Mouse (Mus musculus): ENCODE results near the gene Dctpp1. TPM values are rescaled to one million over a fixed set of nuclear protein-coding genes. Genes with fewer than 3 reads are reported as not detected.
A peak's percentile ranks its signal among the peaks of the same experiment; 100 is the strongest.

The Dctpp1 gene
- polyA plus RNA-seq, 1 experiment from 2014 or later, result 254 TPM

- no peak overlapping the region for H3K4me3 ChIP-seq (ENCODE audit: low read depth, low read length)
- no peak overlapping the region for H3K27ac ChIP-seq (ENCODE audit: low read depth, low read length)
- H3K9me3 ChIP-seq (ENCODE audit: control insufficient read depth, low read length), result peaks cover 10% of the 10 kb centered on the region
- 63% methylated on average over 1 of the region's 1 CpGs for WGBS
- no peak overlapping the region for H3K9ac ChIP-seq (ENCODE audit: low read length)
- ATAC-seq (ENCODE audit: low FRiP score) (no peak), DNase-seq (ENCODE audit: low spot score, missing footprints) (peak; percentile 76)
- no peaks in the 10 kb centered on the region for H3K36me3 ChIP-seq (ENCODE audit: control insufficient read depth, insufficient read depth, low read length)
- H3K4me1 ChIP-seq (ENCODE audit: control insufficient read depth, insufficient read depth, low read length), result no peaks in the 10 kb centered on the region
- no peaks in the 10 kb centered on the region for H3K27me3 ChIP-seq (ENCODE audit: control insufficient read depth, insufficient read depth, low read length)
- H3K4me2 ChIP-seq, result no peak overlapping the region
These were observed 27.4 kb upstream of the Dctpp1 start for GRCm38 (mm10) chr7:127287940-127288339.

- 85% methylated on average over 8 of the region's 10 CpGs for WGBS
- no peak overlapping the region for H3K4me3 ChIP-seq (ENCODE audit: low read depth, low read length)
- no peak overlapping the region for H3K27ac ChIP-seq (ENCODE audit: low read depth, low read length)
- no peaks in the 10 kb centered on the region for H3K4me1 ChIP-seq (ENCODE audit: control insufficient read depth, insufficient read depth, low read length)
- H3K9ac ChIP-seq (ENCODE audit: low read length), result no peak overlapping the region
- no peak overlapping the region for H3K4me2 ChIP-seq
- no peaks in the 10 kb centered on the region for H3K36me3 ChIP-seq (ENCODE audit: control insufficient read depth, insufficient read depth, low read length)
- no peak for DNase-seq (ENCODE audit: low spot score, missing footprints)
- ATAC-seq (ENCODE audit: low FRiP score), result no peak
- H3K27me3 ChIP-seq (ENCODE audit: control insufficient read depth, insufficient read depth, low read length), result no peaks in the 10 kb centered on the region
- H3K9me3 ChIP-seq (ENCODE audit: control insufficient read depth, low read length), result peaks cover 10% of the 10 kb centered on the region
These were observed 24.6 kb upstream of the Dctpp1 start for GRCm38 (mm10) chr7:127285154-127285553.

- ATAC-seq (ENCODE audit: low FRiP score) (no peak), DNase-seq (ENCODE audit: low spot score, missing footprints) (peak; percentile 39)
- no peaks in the 10 kb centered on the region for H3K27me3 ChIP-seq (ENCODE audit: control insufficient read depth, insufficient read depth, low read length)
- H3K36me3 ChIP-seq (ENCODE audit: control insufficient read depth, insufficient read depth, low read length), result no peaks in the 10 kb centered on the region
- peaks cover 3% of the 10 kb centered on the region; the same call in 1 of the 2 replicates for H3K9me3 ChIP-seq (ENCODE audit: control insufficient read depth, low read length)
- H3K4me2 ChIP-seq, result no peak overlapping the region
- H3K27ac ChIP-seq (ENCODE audit: low read depth, low read length), result no peak overlapping the region
- WGBS, result 89% methylated on average over 2 of the region's 2 CpGs
- H3K9ac ChIP-seq (ENCODE audit: low read length), result no peak overlapping the region
- H3K4me1 ChIP-seq (ENCODE audit: control insufficient read depth, insufficient read depth, low read length), result no peaks in the 10 kb centered on the region
- H3K4me3 ChIP-seq (ENCODE audit: low read depth, low read length), result no peak overlapping the region
These were observed 21.7 kb upstream of the Dctpp1 start for GRCm38 (mm10) chr7:127282190-127282589.

DNA sequence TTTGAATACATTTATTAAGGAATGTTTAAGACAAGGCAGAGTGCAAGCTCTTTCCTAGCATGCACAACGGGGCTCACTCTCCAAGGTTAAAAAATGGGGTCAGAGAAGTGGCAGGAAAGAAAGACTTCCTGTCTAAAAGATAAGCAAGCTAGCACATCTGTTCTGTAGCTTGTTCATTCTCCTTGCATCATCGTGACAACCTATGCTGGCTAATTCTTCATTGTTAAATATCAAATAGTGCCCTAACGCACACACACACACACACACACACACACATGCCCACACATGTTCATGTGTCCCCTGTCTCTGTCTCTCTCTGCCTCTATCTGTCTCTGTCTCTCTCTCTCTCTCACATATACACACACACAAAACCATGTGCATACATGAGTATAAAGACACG is 20.6 kb upstream of the Dctpp1 start:
- no peaks in the 10 kb centered on the region for H3K9me3 ChIP-seq (ENCODE audit: control insufficient read depth, low read length)
- no peak overlapping the region for H3K27ac ChIP-seq (ENCODE audit: low read depth, low read length)
- no peak overlapping the region for H3K4me2 ChIP-seq
- no peaks in the 10 kb centered on the region for H3K27me3 ChIP-seq (ENCODE audit: control insufficient read depth, insufficient read depth, low read length)
- H3K4me3 ChIP-seq (ENCODE audit: low read depth, low read length), result no peak overlapping the region
- DNase-seq (ENCODE audit: low spot score, missing footprints) (peak; percentile 10), ATAC-seq (ENCODE audit: low FRiP score) (no peak)
- H3K36me3 ChIP-seq (ENCODE audit: control insufficient read depth, insufficient read depth, low read length), result no peaks in the 10 kb centered on the region
- H3K4me1 ChIP-seq (ENCODE audit: control insufficient read depth, insufficient read depth, low read length), result no peaks in the 10 kb centered on the region
- no peak overlapping the region for H3K9ac ChIP-seq (ENCODE audit: low read length)
- 75% methylated on average over 4 of the region's 4 CpGs for WGBS

DNA sequence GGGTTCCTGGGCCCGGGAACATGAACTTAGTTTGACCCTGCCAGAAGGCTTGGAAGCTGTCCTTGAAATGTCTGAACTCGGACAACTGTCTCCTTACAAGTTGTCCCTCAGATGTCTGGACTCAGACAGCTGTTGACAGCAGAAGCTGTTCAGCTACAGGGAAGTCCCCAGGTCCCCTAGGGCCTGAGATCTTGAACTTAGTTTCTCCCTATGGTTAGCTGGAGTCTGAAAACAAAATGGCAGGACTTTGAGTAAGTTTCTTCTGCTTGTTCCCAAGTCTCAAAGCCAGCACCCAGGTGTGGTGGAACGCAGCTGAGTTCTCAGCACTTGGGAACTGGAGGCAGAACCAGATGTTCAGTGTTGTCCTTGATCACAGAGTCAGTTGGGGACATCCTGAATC is 19.6 kb upstream of the Dctpp1 start:
- Histone ChIP-seq H3K27ac (ENCODE audit: low read depth, low read length) (no peak overlapping the region), H3K4me3 (ENCODE audit: low read depth, low read length) (no peak overlapping the region), H3K9ac (ENCODE audit: low read length) (no peak overlapping the region), H3K9me3 (ENCODE audit: control insufficient read depth, low read length) (no peaks in the 10 kb centered on the region), H3K4me1 (ENCODE audit: control insufficient read depth, insufficient read depth, low read length) (no peaks in the 10 kb centered on the region), H3K4me2 (no peak overlapping the region), H3K36me3 (ENCODE audit: control insufficient read depth, insufficient read depth, low read length) (no peaks in the 10 kb centered on the region), H3K27me3 (ENCODE audit: control insufficient read depth, insufficient read depth, low read length) (no peaks in the 10 kb centered on the region)
- ATAC-seq (ENCODE audit: low FRiP score), result no peak
- peak; percentile 41 for DNase-seq (ENCODE audit: low spot score, missing footprints)
- 78% methylated on average over 3 of the region's 3 CpGs for WGBS

- Histone ChIP-seq H3K36me3 (ENCODE audit: control insufficient read depth, insufficient read depth, low read length) (no peaks in the 10 kb centered on the region), H3K4me2 (no peak overlapping the region), H3K9me3 (ENCODE audit: control insufficient read depth, low read length) (no peaks in the 10 kb centered on the region), H3K4me3 (ENCODE audit: low read depth, low read length) (no peak overlapping the region), H3K27ac (ENCODE audit: low read depth, low read length) (no peak overlapping the region), H3K27me3 (ENCODE audit: control insufficient read depth, insufficient read depth, low read length) (no peaks in the 10 kb centered on the region), H3K9ac (ENCODE audit: low read length) (no peak overlapping the region), H3K4me1 (ENCODE audit: control insufficient read depth, insufficient read depth, low read length) (peaks cover 3% of the 10 kb centered on the region)
- WGBS, result 20% methylated on average over 8 of the region's 8 CpGs
- DNase-seq (ENCODE audit: low spot score, missing footprints) (peak; percentile 86), ATAC-seq (ENCODE audit: low FRiP score) (no peak)
These were observed 17.8 kb upstream of the Dctpp1 start for GRCm38 (mm10) chr7:127278311-127278710.

- Histone ChIP-seq H3K9me3 (ENCODE audit: control insufficient read depth, low read length) (no peaks in the 10 kb centered on the region), H3K4me3 (ENCODE audit: low read depth, low read length) (no peak overlapping the region), H3K4me2 (no peak overlapping the region), H3K4me1 (ENCODE audit: control insufficient read depth, insufficient read depth, low read length) (peaks cover 11% of the 10 kb centered on the region), H3K9ac (ENCODE audit: low read length) (no peak overlapping the region), H3K27me3 (ENCODE audit: control insufficient read depth, insufficient read depth, low read length) (no peaks in the 10 kb centered on the region), H3K36me3 (ENCODE audit: control insufficient read depth, insufficient read depth, low read length) (0 out of 2 replicates have a peak, but pooled peaks cover under 1% of the 10 kb centered on the region), H3K27ac (ENCODE audit: low read depth, low read length) (no peak overlapping the region)
- WGBS, result 75% methylated on average over 5 of the region's 5 CpGs
- no peak for ATAC-seq (ENCODE audit: low FRiP score)
- peak; percentile 44 for DNase-seq (ENCODE audit: low spot score, missing footprints)
These were observed 16.0 kb upstream of the Dctpp1 start for GRCm38 (mm10) chr7:127276519-127276961.

DNA sequence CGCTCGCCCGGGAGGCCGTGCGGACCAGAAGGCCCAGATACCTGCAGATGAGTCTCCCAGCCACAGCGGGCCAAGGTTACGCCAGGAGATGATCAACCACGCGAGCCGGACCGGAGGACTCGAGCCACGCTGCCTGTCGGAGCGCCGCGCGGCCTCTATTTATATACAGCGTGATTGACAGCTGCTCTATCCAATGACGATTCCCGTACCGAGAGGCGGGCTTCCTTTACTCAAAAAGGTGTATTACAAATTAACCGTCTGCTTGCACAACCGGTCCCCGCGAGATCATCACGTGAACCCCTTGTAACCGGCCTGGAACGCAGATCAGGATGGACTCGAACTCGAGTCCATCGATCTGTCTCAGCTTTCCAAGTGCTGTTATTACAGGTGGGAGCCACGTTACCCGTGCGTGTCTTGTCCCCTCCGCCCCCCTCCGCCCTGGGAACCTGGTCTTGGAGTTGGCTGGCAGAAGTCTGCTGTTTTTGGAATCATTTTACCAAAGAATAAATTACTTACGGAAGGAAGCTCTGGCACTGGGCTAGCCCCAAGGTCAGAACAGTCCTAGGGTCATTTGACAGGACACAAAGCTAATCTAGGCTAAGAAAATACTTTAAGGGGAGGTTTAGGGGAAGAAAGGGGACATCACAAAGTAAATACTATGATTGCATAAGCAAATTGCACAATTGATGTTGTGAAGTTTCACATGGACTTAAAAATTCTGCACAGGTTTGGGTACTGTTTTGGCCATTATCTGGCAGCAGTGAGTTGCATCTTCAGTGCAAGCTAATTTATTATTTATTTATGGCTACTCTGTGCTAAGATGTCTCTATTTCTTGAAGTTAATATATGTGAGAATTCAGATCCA is 13.6 kb upstream of the Dctpp1 start, which contains the start of gene Sephs2:
Sephs2 (minus strand) TSS at position 131 of the 865 bp plus-strand sequence.
- 3% methylated on average over 39 of the region's 39 CpGs for WGBS
- ATAC-seq (ENCODE audit: low FRiP score), result peak; percentile 90

More for the DNA sequence above, 13.6 kb upstream of the Dctpp1 start, which contains the start of gene Sephs2:
- Histone ChIP-seq H3K36me3 (ENCODE audit: control insufficient read depth, insufficient read depth, low read length) (0 out of 2 replicates have a peak, but pooled peaks cover 3% of the 10 kb centered on the region), H3K4me2 (peak within 1 kb of the TSS; percentile 97), H3K4me1 (ENCODE audit: control insufficient read depth, insufficient read depth, low read length) (peaks cover 11% of the 10 kb centered on the region), H3K9me3 (ENCODE audit: control insufficient read depth, low read length) (no peaks in the 10 kb centered on the region), H3K27me3 (ENCODE audit: control insufficient read depth, insufficient read depth, low read length) (no peaks in the 10 kb centered on the region), H3K27ac (ENCODE audit: low read depth, low read length) (peak within 1 kb of the TSS; percentile 50), H3K9ac (ENCODE audit: low read length) (peak within 1 kb of the TSS; percentile 89), H3K4me3 (ENCODE audit: low read depth, low read length) (peak within 1 kb of the TSS; percentile 82)
- peak; percentile 99 for DNase-seq (ENCODE audit: low spot score, missing footprints)

All from midbrain, embryonic 11.5 days (tissue).